9 mouse cellular contexts compared by ENCODE assay signal in the genomic region with DNA sequence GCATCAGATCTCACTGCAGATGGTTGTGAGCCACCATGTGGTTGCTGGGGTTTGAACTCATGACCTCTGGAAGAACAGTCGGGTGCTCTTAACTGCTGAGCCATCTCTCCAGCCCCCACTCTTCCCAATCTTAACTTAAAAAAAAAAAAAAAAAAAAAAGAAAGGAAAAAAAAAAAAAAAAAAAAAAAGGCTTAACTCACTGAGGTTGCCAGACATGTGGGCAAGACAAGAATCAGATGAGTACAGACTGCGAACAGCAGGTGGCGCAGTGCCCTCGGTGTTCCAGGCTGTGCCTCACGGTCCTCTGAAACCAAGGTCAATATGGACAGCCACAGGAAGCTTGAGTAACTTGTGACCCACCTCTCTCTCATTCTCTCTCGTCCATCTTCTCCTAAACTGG. TPM values are rescaled to one million over a fixed set of nuclear protein-coding genes. Genes with fewer than 3 reads are reported as not detected.
DNase-seq lines count a peak whose midpoint lies in the region; ATAC-seq and TF ChIP-seq lines count a peak whose summit lies in the region.
"Had no signal": no experiment of that assay in that cellular context is flagged by ENCODE, and none has a peak within 500 bp of the region (broad histone marks: within the 10 kb centered on the region; RNA-seq: fewer than 3 reads in every experiment).

No protein-coding gene starts in this region.

- no peak overlapping the region for H3K9ac ChIP-seq in heart, postnatal 0 days (replicated peaks; ENCODE audit: low read depth, low read length)
- no peak overlapping the region for H3K9ac ChIP-seq in lung, embryonic 16.5 days (ENCODE audit: low read length)
- H3K9ac ChIP-seq: limb, embryonic 12.5 days had no signal

- H3K4me2 ChIP-seq in heart, postnatal 0 days (ENCODE audit: low read depth, low read length): no peak overlapping the region
- no peak overlapping the region for H3K4me2 ChIP-seq in lung, embryonic 16.5 days (ENCODE audit: low read depth, low read length)
- H3K4me2 ChIP-seq: limb, embryonic 12.5 days had no signal

- no peaks in the 10 kb centered on the region for H3K4me1 ChIP-seq in bone marrow, adult 2 months (ENCODE audit: control insufficient read depth, insufficient read depth, low read length)
- H3K4me1 ChIP-seq in embryonic fibroblast, embryonic 13.5 days (ENCODE audit: control insufficient read depth, insufficient read depth, low read length): peaks cover 9% of the 10 kb centered on the region; the same call in 1 of the 2 replicates
- H3K4me1 ChIP-seq in heart, postnatal 0 days (ENCODE audit: control insufficient read depth, insufficient read depth): no peaks in the 10 kb centered on the region
- H3K4me1 ChIP-seq in lung, embryonic 16.5 days (replicated peaks; ENCODE audit: control insufficient read depth, insufficient read depth, low read length): peaks cover 3% of the 10 kb centered on the region; the same call in 1 of the 2 replicates

- H3K27ac ChIP-seq in bone marrow, adult 2 months (ENCODE audit: control insufficient read depth, insufficient read depth, low read depth, low read length, poor library complexity): no peak overlapping the region
- H3K27ac ChIP-seq in embryonic fibroblast, embryonic 13.5 days (ENCODE audit: insufficient read depth, low read length): 0 out of 2 replicates have a peak overlapping the region, but pooled peaks have one; percentile 0
- H3K27ac ChIP-seq in heart, postnatal 0 days (ENCODE audit: low read depth): peak overlapping the region; percentile 58
- H3K27ac ChIP-seq in lung, embryonic 16.5 days (ENCODE audit: low read length): no peak overlapping the region
- H3K27ac ChIP-seq: limb, embryonic 12.5 days had no signal

- TF ChIP-seq EP300 in heart, postnatal 0 days (IDR thresholded peaks at IDR 0.05; ENCODE audit: low read depth): no peak

- no peaks in the 10 kb centered on the region for H3K36me3 ChIP-seq in heart, postnatal 0 days (replicated peaks; ENCODE audit: control insufficient read depth, insufficient read depth, low read length)
- no peaks in the 10 kb centered on the region for H3K36me3 ChIP-seq in lung, embryonic 16.5 days (ENCODE audit: control insufficient read depth, insufficient read depth, low read length)
- H3K36me3 ChIP-seq: limb, embryonic 12.5 days had no signal

- no peaks in the 10 kb centered on the region for H3K9me3 ChIP-seq in heart, postnatal 0 days (replicated peaks; ENCODE audit: control insufficient read depth, low read length)
- H3K9me3 ChIP-seq in lung, embryonic 16.5 days (ENCODE audit: control insufficient read depth, low read length): no peaks in the 10 kb centered on the region
- H3K9me3 ChIP-seq: limb, embryonic 12.5 days had no signal

- TF ChIP-seq CTCF in bone marrow, adult 2 months (IDR thresholded peaks at IDR 0.05; ENCODE audit: control insufficient read depth, insufficient read depth, low read length): peak; percentile 97
- peak; percentile 96 for TF ChIP-seq CTCF in embryonic fibroblast, embryonic 13.5 days (IDR thresholded peaks at IDR 0.05; ENCODE audit: borderline replicate concordance, insufficient read depth, low read length)
- TF ChIP-seq CTCF in heart, postnatal 0 days (IDR thresholded peaks at IDR 0.05; ENCODE audit: low read depth): peak; percentile 88

- no peaks in the 10 kb centered on the region for H3K27me3 ChIP-seq in heart, postnatal 0 days (ENCODE audit: control insufficient read depth, insufficient read depth, low read length)
- H3K27me3 ChIP-seq in lung, embryonic 16.5 days (ENCODE audit: control insufficient read depth, insufficient read depth, low read depth, low read length): no peaks in the 10 kb centered on the region
- H3K27me3 ChIP-seq: limb, embryonic 12.5 days had no signal

- WGBS in bone marrow, adult 2 months: 2% methylated on average over 6 of the region's 6 CpGs
- 2% methylated on average over 6 of the region's 6 CpGs for WGBS in heart, postnatal 0 days
- WGBS in lung, embryonic 16.5 days: 0% methylated on average over 6 of the region's 6 CpGs

- TF ChIP-seq POLR2A in bone marrow, adult 2 months (IDR thresholded peaks at IDR 0.05; ENCODE audit: borderline replicate concordance, control insufficient read depth, low read depth, low read length): no peak
- TF ChIP-seq POLR2A in embryonic fibroblast, embryonic 13.5 days (IDR thresholded peaks at IDR 0.05; ENCODE audit: low read depth, low read length): no peak

- DNase-seq in ES-CJ7 (ENCODE audit: low read depth, low spot score): peak; percentile 95
- peak; percentile 91 for DNase-seq in heart, postnatal 0 days (ENCODE audit: low spot score)
- peak; percentile 30 to 75 for DNase-seq in layer of hippocampus, adult 18-20 months (ENCODE audit: low spot score in 2 of 2)
- peak; percentile 77 for DNase-seq in right cerebral cortex, postnatal 14 days
- DNase-seq in urinary bladder, postnatal 10 days (ENCODE audit: low spot score): peak; percentile 42

- ATAC-seq in heart, postnatal 0 days (ENCODE audit: insufficient read depth, low read depth): peak; percentile 91
- ATAC-seq in lung, embryonic 16.5 days (ENCODE audit: low read depth): peak; percentile 77

- H3K4me3 ChIP-seq in bone marrow, adult 2 months (replicated peaks; ENCODE audit: control insufficient read depth, low read depth, low read length): no peak overlapping the region
- no peak overlapping the region for H3K4me3 ChIP-seq in embryonic fibroblast, embryonic 13.5 days (ENCODE audit: insufficient read depth, low read length)
- H3K4me3 ChIP-seq in heart, postnatal 0 days (ENCODE audit: low read depth, low read length): no peak overlapping the region
- H3K4me3 ChIP-seq in lung, embryonic 16.5 days (ENCODE audit: low read length): no peak overlapping the region
- H3K4me3 ChIP-seq: limb, embryonic 12.5 days had no signal

RNA-seq across cellular contexts. Expression of a gene that starts 25.8 kb away (rescaled TPM):
- polyA plus RNA-seq in bone marrow, adult 2 months (2011; ENCODE audit: insufficient read depth, insufficient read length, low replicate concordance, missing spikeins): 8.1 and 8.6 TPM in 2 replicates
- 15.4 and 21.9 TPM in 2 replicates for polyA plus RNA-seq in embryonic fibroblast, embryonic 13.5 days (2011; ENCODE audit: insufficient read length, low read depth, missing spikeins)
- total RNA-seq in heart, postnatal 0 days (2014; rRNA removed; ENCODE audit: low replicate concordance): 6.4 and 14.5 TPM in 2 replicates
- polyA plus RNA-seq in heart, postnatal 0 days (2015; fragmentation: Nextera tagmentation; extraction: Ambion mirVana): 12.2 and 13.8 TPM in 2 replicates
- total RNA-seq in layer of hippocampus, adult 18-20 months (2021): 10 to 100 TPM; 14.8 to 16.6 TPM
- polyA plus RNA-seq in lung, embryonic 16.5 days (2015; fragmentation: Nextera tagmentation; extraction: Ambion mirVana): 6.0 and 7.0 TPM in 2 replicates

RNA-seq across cellular contexts. Expression of a gene that starts 48.2 kb away (rescaled TPM):
- 167 and 282 TPM in 2 replicates for polyA plus RNA-seq in bone marrow, adult 2 months (2011; ENCODE audit: insufficient read depth, insufficient read length, low replicate concordance, missing spikeins)
- 2,470 and 3,105 TPM in 2 replicates for polyA plus RNA-seq in embryonic fibroblast, embryonic 13.5 days (2011; ENCODE audit: insufficient read length, low read depth, missing spikeins)
- 3,473 and 3,533 TPM in 2 replicates for total RNA-seq in heart, postnatal 0 days (2014; rRNA removed; ENCODE audit: low replicate concordance)
- 10,043 and 10,309 TPM in 2 replicates for polyA plus RNA-seq in heart, postnatal 0 days (2015; fragmentation: Nextera tagmentation; extraction: Ambion mirVana)
- total RNA-seq in layer of hippocampus, adult 18-20 months (2021): 100 to 1,000 TPM; 194 to 199 TPM
- polyA plus RNA-seq in lung, embryonic 16.5 days (2015; fragmentation: Nextera tagmentation; extraction: Ambion mirVana): 758 and 782 TPM in 2 replicates

RNA-seq across cellular contexts. Expression of a gene that starts 55.2 kb away (rescaled TPM):
- polyA plus RNA-seq in bone marrow, adult 2 months (2011; ENCODE audit: insufficient read depth, insufficient read length, low replicate concordance, missing spikeins): 99.8 and 183 TPM in 2 replicates
- polyA plus RNA-seq in embryonic fibroblast, embryonic 13.5 days (2011; ENCODE audit: insufficient read length, low read depth, missing spikeins): 664 and 850 TPM in 2 replicates
- total RNA-seq in heart, postnatal 0 days (2014; rRNA removed; ENCODE audit: low replicate concordance): 204 and 235 TPM in 2 replicates
- 568 and 607 TPM in 2 replicates for polyA plus RNA-seq in heart, postnatal 0 days (2015; fragmentation: Nextera tagmentation; extraction: Ambion mirVana)
- total RNA-seq in layer of hippocampus, adult 18-20 months (2021): 10 to 100 TPM; 35.9 to 39.4 TPM
- polyA plus RNA-seq in lung, embryonic 16.5 days (2015; fragmentation: Nextera tagmentation; extraction: Ambion mirVana): 612 and 687 TPM in 2 replicates

Comparison
In these comparisons a context has a peak if more than half of its experiments do, and no peak if none do; other contexts are left out.
1. DNase-seq: peak in every context shown above with its lines; median percentile 95 in ES-CJ7; 91 in heart, postnatal 0 days; 77 in right cerebral cortex, postnatal 14 days; 52 in layer of hippocampus, adult 18-20 months; 42 in urinary bladder, postnatal 10 days.
2. H3K27ac ChIP-seq: peak in embryonic fibroblast, embryonic 13.5 days (single experiment) and heart, postnatal 0 days (single experiment); none in bone marrow, adult 2 months (single experiment) and lung, embryonic 16.5 days (single experiment).
3. Peak in every context shown above with its lines, with median percentiles within 50 percentile points of each other: CTCF ChIP-seq.